Mouse (Mus musculus) liver, embryonic 14.5 days (tissue): ENCODE results near the gene Zfp534. TPM values are rescaled to one million over a fixed set of nuclear protein-coding genes. Genes with fewer than 3 reads are reported as not detected.
"Not testable (repeated sequence)": the region's sequence is repeated elsewhere in the genome, so short reads cannot be mapped to it uniquely, and the experiment has no call there.

Experiments
- ATAC-seq: fragments of 200-750 bp; cut with Nextera tagmentation; 2 replicates; pipeline ENCODE4 v1.8.0; 2017; ENCODE audit warnings: moderate number of reproducible peaks, mild to moderate bottlenecking, moderate library complexity; ENCODE audit not compliant: insufficient read depth
- DNase-seq, 3 experiments: peaks; one replicate each; pipeline ENCODE4 v3.0.0-alpha.2; 2012 to 2013; ENCODE audit warnings: low read depth in 3 of 3, low spot score in 3 of 3
- H3K27ac ChIP-seq: fragments of 300-500 bp; sonication (generic); 2 replicates; pipeline ENCODE4 v1.5.1; 2014; ENCODE audit warnings: moderate library complexity, mild to moderate bottlenecking, control low read depth, inconsistent platforms
- H3K27me3 ChIP-seq: fragments of 300-500 bp; sonication (generic); 2 replicates; pipeline ENCODE4 v1.6.1; 2014; ENCODE audit warnings: mild to moderate bottlenecking, low read length, moderate library complexity; ENCODE audit not compliant: control insufficient read depth, insufficient read depth
- H3K36me3 ChIP-seq: fragments of 300-500 bp; sonication (generic); replicated peaks from 2 replicates; pipeline ENCODE4 v1.6.1; 2014; ENCODE audit warnings: low read depth; ENCODE audit not compliant: control insufficient read depth, insufficient read depth
- H3K4me1 ChIP-seq, 2 experiments: fragments of 200-500 bp in 1 of 2; fragments of 300-500 bp in 1 of 2; sonication (generic) in 1 of 2; replicated peaks; 2 replicates each; pipeline ENCODE4 v1.6.1; 2012 to 2014; ENCODE audit warnings: antibody characterized with exemption in 1 of 2, inconsistent platforms in 1 of 2, low read length in 1 of 2; ENCODE audit not compliant: control insufficient read depth in 2 of 2, insufficient read depth in 2 of 2
- H3K4me2 ChIP-seq: fragments of 300-500 bp; sonication (generic); 2 replicates; pipeline ENCODE4 v1.6.1; 2014; ENCODE audit warnings: low read depth, mild to moderate bottlenecking, control low read depth, moderate library complexity
- H3K4me3 ChIP-seq, 2 experiments: fragments of 200-500 bp in 1 of 2; fragments of 300-500 bp in 1 of 2; sonication (generic) in 1 of 2; 2 replicates each; pipeline ENCODE4 v1.5.1; 2012 to 2014; ENCODE audit warnings: low read depth in 2 of 2, low read length in 2 of 2, mild to moderate bottlenecking in 2 of 2, control low read depth in 1 of 2, inconsistent platforms in 1 of 2, moderate library complexity in 1 of 2; ENCODE audit not compliant: insufficient read depth in 1 of 2
- H3K9ac ChIP-seq: fragments of 300-500 bp; sonication (generic); replicated peaks from 2 replicates; pipeline ENCODE4 v1.6.1; 2014; ENCODE audit warnings: mild to moderate bottlenecking, control low read depth, moderate library complexity
- H3K9me3 ChIP-seq: fragments of 300-500 bp; sonication (generic); 2 replicates; pipeline ENCODE4 v1.6.1; 2016; ENCODE audit warnings: low read length, mixed read lengths; ENCODE audit not compliant: control insufficient read depth
- WGBS: fragments of 180-500 bp; shearing (Covaris S2); extraction: QIAGEN DNeasy Blood & Tissue Kit; methylation state at CpG from one replicate; pipeline ENCODE4 v1.1.7; 2014; ENCODE audit not compliant: insufficient replicate concordance; 5-methylcytosine and 5-hydroxymethylcytosine counted together
- polyA plus RNA-seq, 2 experiments: library from polyadenylated mRNA; depleted of rRNA in 1 of 2; stranded (reverse) in 1 of 2; unstranded in 1 of 2; fragments of >200 nt; fragmentation: Nextera tagmentation in 1 of 2; extraction: Ambion mirVana in 1 of 2; gene quantifications; 2 replicates each; pipeline versions ENCODE4 v1.2.1 to v1.2.3; 2012 to 2014

Gene Zfp534
- polyA plus RNA-seq (2012; rRNA removed): not detected in 2 replicates
- polyA plus RNA-seq (2014; fragmentation: Nextera tagmentation; extraction: Ambion mirVana): not detected in 2 replicates

- ATAC-seq, H3K9me3 ChIP-seq, H3K4me3 ChIP-seq, H3K9ac ChIP-seq, H3K4me1 ChIP-seq, H3K36me3 ChIP-seq, H3K27ac ChIP-seq, H3K27me3 ChIP-seq, H3K4me2 ChIP-seq, DNase-seq: not testable (repeated sequence)
- 22% methylated on average over 1 of the region's 3 CpGs for WGBS
Observed at GRCm38 (mm10) chr4:147702453-147702852, at the start of gene Zfp534. Zfp534 (minus strand) TSS chr4:147702553.

- WGBS: 79% methylated on average over 14 of the region's 15 CpGs
- not testable (repeated sequence) for H3K27ac ChIP-seq, H3K9me3 ChIP-seq, H3K4me1 ChIP-seq, ATAC-seq, H3K4me3 ChIP-seq, H3K27me3 ChIP-seq, H3K4me2 ChIP-seq, DNase-seq, H3K36me3 ChIP-seq, H3K9ac ChIP-seq
Observed at GRCm38 (mm10) chr4:147746255-147746654, 43.9 kb upstream of the Zfp534 start.

DNA sequence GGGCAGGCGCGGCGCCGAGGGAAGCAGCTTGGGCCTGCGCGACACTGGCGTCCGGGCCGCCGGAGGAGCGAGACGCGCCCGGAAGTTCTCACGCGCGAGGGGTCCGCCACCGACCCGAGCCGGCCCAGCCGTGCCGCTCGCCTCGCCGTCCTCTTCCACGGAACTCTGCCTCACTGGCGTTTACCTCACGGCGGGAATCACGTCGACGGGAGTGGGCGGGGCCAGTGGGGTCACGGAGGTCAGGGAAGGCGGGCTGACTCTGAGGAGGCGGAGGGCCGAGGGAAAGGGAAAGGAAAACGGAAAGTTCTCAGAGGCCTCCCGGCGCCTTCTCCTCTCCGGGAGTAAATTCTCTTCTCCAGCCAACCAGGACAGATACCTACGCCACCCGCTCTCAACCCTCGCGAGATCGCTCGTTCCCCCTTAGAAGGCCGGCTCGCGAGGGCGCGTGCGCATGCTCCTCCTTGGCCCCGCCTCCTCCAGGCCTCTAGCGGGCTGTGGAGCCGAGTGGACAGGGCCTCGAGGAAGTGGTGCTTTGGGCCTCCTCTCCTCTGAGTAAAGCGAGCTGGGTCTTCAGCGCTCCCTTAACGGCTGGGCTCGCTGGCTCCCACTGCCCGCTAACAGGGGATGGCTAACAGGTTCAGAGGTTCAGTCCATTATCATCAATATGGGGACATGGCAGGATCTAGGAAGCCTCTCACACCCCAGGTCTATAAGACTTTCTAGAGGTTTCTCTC, 36.5 kb upstream of the Zfp534 start:
- 26% methylated on average over 54 of the region's 63 CpGs for WGBS
- not testable (repeated sequence) for ATAC-seq, H3K36me3 ChIP-seq, H3K9me3 ChIP-seq, DNase-seq, H3K4me1 ChIP-seq, H3K27ac ChIP-seq, H3K27me3 ChIP-seq, H3K9ac ChIP-seq
- H3K4me3 ChIP-seq: peak overlapping the region; percentile 41 to 52
- H3K4me2 ChIP-seq: peak overlapping the region; percentile 49

DNA sequence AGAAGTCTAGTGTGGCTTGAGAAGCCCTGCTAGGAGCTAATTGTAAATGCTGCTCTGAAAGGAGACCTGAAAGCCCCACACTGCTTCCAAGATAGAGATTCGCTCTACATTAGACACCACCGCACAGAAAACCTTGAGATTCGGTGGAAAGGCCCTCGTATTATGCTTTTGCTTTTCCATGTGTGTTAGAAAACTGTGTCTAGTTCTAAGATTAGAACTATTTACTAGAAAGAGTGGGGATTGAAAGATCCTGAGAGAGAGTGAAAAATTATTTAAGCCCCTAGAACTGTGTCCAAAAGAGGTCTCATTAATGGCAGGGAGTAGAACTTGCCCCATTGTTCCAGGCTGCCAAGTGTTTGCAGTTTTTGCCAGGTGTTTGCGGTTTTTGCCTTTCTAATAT, 47.1 kb downstream of the Zfp534 start:
- H3K9me3 ChIP-seq, H3K36me3 ChIP-seq, H3K4me3 ChIP-seq, H3K9ac ChIP-seq, H3K27ac ChIP-seq, ATAC-seq, H3K27me3 ChIP-seq, DNase-seq, H3K4me2 ChIP-seq, H3K4me1 ChIP-seq: not testable (repeated sequence)
- WGBS: 67% methylated on average over 4 of the region's 5 CpGs

DNA sequence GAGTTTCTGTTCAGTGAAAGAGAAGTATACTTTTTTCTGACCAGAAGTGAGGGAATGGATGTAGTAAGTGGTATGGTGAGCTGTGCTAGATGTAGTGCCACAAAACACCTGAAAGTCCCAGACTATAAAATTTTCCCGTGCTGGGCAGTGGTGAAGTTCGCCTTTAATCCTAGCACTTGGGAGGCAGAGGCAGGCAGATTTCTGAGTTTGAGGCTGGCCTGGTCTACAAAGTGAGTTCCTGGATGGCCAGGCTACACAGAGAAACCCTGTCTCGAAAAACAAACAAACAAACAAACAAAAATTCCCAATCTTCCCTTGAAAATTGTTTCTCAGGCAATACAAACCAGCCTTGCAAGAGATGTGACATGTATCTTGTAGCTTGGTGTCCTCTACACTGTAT, 54.9 kb downstream of the Zfp534 start:
- H3K4me2 ChIP-seq, H3K9me3 ChIP-seq, H3K27ac ChIP-seq, H3K4me1 ChIP-seq, H3K9ac ChIP-seq, H3K27me3 ChIP-seq, DNase-seq, H3K36me3 ChIP-seq, ATAC-seq, H3K4me3 ChIP-seq: not testable (repeated sequence)
- no CpG with 5 or more reads among the region's 3 CpGs for WGBS

- not testable (repeated sequence) for H3K36me3 ChIP-seq, H3K4me3 ChIP-seq, H3K4me1 ChIP-seq, DNase-seq, H3K9me3 ChIP-seq, H3K27me3 ChIP-seq, ATAC-seq, H3K27ac ChIP-seq, H3K4me2 ChIP-seq, H3K9ac ChIP-seq
- no CpG with 5 or more reads among the region's 6 CpGs for WGBS
Observed at GRCm38 (mm10) chr4:147642413-147642812, 59.9 kb downstream of the Zfp534 start, which contains the start of gene Zfp979. Zfp979 (minus strand) TSS chr4:147642513.

- H3K36me3 ChIP-seq, H3K9ac ChIP-seq, H3K4me1 ChIP-seq, H3K27ac ChIP-seq, ATAC-seq, H3K4me2 ChIP-seq, H3K9me3 ChIP-seq, H3K4me3 ChIP-seq, DNase-seq, H3K27me3 ChIP-seq: not testable (repeated sequence)
- WGBS: 34% methylated on average over 2 of the region's 3 CpGs
Observed at GRCm38 (mm10) chr4:147641932-147642331, 60.4 kb downstream of the Zfp534 start.

DNA sequence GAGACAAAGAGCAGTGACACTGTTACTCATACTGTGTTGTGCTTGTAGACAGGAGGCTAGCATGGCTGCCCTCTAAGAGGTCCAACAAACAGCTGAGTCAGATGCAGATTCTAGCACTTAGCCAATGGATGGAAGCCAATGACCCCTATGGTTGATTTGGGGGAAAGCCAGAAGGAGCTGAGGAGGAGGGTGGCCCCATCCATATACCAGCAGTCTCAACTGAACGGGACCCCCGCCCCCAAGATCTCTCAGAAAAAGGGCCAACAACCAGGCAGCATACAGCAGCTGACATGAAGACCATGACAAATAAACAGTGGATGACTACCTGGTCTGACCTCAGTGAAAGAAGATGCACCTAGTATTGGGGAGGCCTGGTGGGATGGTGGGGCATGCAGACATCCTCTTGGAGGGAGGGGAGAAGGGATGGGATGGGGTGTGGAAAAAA, 68.5 kb downstream of the Zfp534 start:
- DNase-seq, H3K4me3 ChIP-seq, H3K27ac ChIP-seq, H3K27me3 ChIP-seq, H3K9ac ChIP-seq, H3K9me3 ChIP-seq, H3K4me2 ChIP-seq, H3K4me1 ChIP-seq, H3K36me3 ChIP-seq: not testable (repeated sequence)
- no CpG with 5 or more reads among the region's 2 CpGs for WGBS
- ATAC-seq: peak; percentile 55; the same call in 1 of the 2 replicates
